Mouse (Mus musculus): ENCODE measurements at regions not wholly inside any gene's neighbourhood (a gene's known extent, or its start where the extent isn't known, plus 50 kb on each side); places are given as distances from the start of the nearest gene placed in this dataset.

- in situ Hi-C loops (cut with MboI, MseI), result no loop called here
Observed at GRCm38 (mm10) chr1:94582526-94582925, 530.2 kb upstream of the Pdcd1 start.

GRCm38 (mm10) chr1:94581650-94582405, 529.5 kb upstream of the Pdcd1 start:
- in situ Hi-C loops (cut with MboI, MseI), result no loop called here

DNA sequence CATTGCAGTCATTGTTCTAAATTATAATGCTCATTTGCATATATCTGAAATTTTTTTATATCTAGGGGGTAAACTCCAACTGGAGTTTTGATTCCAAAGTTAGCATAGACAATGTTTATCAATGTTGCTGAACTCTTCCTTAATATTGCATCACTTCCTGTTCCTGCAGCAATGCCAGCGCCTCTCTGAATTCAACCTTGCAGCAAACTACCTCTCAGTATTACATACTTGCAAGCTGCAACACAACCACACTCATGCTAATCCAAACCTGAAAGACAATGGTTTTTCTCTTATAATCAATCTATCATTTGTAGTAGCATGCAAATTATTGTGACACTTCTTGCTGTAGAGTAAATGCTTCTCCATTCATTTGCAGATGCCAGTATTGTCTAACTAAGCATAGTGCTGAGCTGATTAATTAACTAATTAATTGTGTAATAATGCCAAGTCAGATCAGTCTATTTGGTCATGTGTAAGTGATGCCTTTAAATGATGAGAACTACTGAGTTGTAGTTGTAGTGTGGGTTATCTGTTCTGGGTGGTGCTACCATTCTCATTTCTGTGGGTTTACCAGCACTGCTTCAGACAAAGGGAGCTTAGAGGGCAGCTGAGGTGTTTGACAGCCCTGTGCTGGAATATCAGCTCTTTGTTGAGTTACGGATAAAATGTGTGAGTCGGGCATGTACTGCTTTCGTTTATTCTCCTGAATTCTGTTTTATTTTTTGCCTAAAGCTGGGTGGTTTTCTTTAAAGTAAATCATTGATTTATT, 480.6 kb upstream of the Pdcd1 start:
- in situ Hi-C loops (cut with MboI, MseI), result no loop called here

GRCm38 (mm10) chr1:94504080-94504520, 451.7 kb upstream of the Pdcd1 start:
- in situ Hi-C loops (cut with MboI, MseI), result no loop called here

DNA sequence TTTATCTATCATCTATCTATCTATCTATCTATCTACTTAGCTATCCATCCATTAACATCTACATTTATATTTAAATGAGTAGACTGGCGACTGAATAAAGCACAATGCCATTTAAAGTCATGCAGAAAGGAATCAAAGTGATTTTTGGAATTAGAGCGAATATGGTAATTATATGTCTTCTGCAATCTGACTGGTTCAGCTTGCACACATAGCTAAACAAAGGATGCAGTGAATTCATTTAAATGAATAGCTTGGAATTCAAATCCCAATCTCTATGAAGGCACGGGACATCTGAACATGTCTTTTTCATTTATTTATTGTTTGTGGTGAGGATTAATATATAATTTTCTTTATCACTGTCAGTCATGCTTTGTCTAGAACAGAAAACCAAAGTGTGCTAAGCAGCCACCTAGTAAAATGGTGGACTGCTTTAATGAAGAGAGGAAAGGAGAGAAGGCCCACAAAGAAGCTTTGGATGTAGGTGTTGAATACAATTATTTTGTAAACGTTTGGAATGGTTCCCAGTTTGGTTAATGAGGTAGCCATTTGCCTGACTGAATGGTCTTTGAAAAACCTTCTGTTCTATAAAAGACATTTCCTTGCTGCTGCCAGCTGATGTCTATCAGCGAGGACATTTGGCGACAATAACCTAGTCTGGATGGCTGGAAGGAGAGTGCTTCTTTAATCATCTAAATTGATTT, 451.2 kb upstream of the Pdcd1 start:
- in situ Hi-C loops (cut with MboI, MseI), result no loop called here

DNA sequence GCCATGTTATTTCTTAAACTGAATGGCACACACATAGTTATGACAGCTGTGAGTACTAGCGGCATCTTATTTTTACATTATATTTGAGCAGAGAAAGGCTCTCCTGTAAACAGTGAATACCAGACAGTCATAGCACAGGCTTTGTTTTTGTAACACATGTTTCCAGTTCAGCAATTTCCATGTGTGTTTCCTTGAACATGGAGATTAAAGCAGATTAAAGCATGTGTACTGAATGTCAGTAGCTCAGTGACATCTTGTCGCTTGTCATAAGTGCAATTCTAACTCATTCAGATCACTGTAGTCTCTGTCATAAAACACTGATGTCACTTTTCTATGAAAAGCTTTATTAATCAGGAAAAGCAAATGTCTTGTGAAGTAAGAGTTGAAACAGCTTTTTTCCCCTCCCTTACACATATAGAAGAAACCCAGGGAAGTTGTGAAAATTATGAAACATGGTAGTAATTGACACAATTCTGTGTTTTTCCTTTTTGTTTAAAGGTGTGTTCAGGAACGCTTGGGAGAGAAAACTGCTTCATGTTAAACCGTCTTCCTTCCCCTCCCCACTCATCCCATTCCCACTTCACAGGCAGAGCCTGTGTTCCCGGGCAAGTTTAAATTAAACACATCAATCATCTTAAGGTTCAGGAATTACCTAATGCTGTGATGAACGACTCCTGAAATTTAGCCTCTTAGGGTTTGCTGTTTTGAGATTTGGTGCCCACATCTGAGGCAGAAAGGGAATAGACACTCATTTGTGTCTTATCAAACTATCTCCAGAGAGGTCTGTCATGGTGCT, 449.9 kb upstream of the Pdcd1 start:
- in situ Hi-C loops (cut with MboI, MseI), result no loop called here

DNA sequence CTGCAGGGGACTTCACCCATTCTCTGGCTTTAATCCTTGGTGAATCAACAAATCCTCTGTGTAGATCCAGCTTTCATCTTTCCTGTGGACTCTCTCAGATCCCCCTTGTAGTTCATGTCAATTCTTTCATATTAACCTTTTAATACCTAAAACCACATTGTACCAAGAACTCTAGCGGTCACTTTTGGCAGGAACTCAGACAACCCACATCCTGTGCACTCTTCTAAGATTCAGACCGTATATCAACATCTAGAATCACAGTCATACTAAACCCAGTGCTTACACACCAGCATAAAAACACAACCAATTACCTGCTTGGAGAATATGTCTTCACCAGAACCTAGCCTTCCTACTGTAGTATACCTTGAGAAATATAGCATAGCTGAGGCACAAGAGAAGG, 444.6 kb upstream of the Pdcd1 start:
- in situ Hi-C loops (cut with MboI, MseI), result loop anchor here (10.0 kb wide), 1 partner anchor 1088 kb away; no protein-coding TSS in a partner anchor

GRCm38 (mm10) chr1:94496341-94496740, 444.0 kb upstream of the Pdcd1 start:
- in situ Hi-C loops (cut with MboI, MseI), result loop anchor here (10.0 kb wide), 1 partner anchor 1088 kb away; no protein-coding TSS in a partner anchor

- in situ Hi-C loops (cut with MboI, MseI), result no loop called here
Observed at GRCm38 (mm10) chr1:94487062-94487461, 434.7 kb upstream of the Pdcd1 start.

- in situ Hi-C loops (cut with MboI, MseI), result loop anchor here (10.0 to 25.0 kb wide), 2 partner anchors 1205 to 1233 kb away; partner anchors contain the start of gene Sned1
Observed at GRCm38 (mm10) chr1:94469834-94470233, 417.5 kb upstream of the Pdcd1 start.

- in situ Hi-C loops (cut with MboI, MseI), result no loop called here
Observed at GRCm38 (mm10) chr1:94423731-94424130, 371.4 kb upstream of the Pdcd1 start.

DNA sequence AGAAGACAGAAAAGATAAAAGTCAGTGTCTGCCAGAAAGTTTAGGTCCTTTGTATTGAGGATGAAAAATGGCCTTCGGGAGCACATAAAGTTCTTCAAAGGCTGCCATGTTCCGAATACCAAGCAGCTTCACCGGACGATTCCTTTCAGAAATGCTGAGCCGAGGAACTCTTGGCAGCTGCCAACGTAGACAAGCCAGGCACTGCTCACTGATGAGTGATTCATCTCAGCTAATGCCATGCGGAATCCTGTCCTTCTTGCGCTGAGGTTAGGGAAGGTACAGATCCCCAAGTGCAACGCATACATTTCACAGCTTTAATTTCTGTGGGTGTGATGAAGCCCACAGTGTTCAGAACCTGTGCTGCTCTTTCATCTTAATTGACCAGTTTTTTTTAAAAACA, 360.7 kb upstream of the Pdcd1 start:
- in situ Hi-C loops (cut with MboI, MseI), result no loop called here

DNA sequence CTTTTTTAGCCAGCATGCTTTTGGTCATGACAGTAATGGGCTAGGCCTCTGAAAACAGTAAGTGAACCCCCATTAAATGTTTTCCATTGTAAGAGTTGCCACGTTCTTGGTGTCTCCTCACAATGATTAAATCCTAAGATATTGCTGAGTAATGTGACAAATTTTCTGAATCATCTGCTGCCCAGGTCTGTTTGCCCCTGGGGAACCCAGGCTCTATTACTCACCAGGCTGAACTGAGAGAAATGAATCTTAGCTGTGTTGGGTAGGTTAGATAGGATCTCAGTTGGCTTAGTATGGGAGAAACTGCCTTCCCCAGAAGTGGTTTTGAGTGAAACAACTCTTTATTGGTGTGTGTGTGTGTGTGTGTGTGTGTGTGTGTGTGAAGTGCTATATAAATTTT, 314.3 kb upstream of the Pdcd1 start:
- in situ Hi-C loops (cut with MboI, MseI), result no loop called here

DNA sequence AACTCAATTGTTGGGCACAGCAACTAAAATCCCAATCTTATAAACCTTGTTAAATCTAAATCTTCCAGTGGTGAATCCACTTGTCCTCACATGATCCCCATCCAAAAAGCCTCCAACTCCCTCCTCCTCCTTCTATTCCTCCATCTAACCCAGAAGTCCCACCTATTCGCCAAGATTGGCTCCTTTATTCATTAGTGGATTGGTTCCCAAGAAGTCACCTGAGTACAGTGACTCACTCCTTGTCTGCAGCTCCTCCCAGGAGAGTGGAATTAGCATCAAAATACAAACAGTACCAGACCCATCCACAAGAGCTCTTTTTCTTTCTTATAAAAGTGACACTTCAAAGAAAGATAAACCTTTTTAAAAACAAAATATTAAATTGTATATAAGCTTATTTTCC, 304.6 kb upstream of the Pdcd1 start:
- in situ Hi-C loops (cut with MboI, MseI), result loop anchor here (10.0 kb wide), 1 partner anchor 172 kb away; no protein-coding TSS in a partner anchor

DNA sequence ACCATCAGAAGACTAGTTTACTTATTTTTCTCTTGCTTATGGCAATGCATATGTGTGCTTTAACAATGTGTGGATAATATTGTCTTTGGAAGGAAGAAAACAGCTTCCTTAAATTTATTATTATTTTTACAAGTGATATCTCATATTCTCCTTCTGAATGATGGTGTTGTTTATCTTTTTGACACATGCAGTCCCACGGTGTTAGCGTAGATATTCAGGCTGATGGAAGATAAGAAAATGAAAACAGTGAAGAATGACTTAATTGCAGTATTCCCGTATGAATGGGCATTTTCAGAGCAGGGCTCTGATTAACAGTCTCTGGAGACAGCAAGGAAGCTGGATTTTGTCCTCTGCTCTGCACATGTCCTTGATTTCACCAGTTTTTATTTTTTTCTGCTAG, 303.5 kb upstream of the Pdcd1 start:
- in situ Hi-C loops (cut with MboI, MseI), result loop anchor here (10.0 kb wide), 1 partner anchor 171 kb away; no protein-coding TSS in a partner anchor

DNA sequence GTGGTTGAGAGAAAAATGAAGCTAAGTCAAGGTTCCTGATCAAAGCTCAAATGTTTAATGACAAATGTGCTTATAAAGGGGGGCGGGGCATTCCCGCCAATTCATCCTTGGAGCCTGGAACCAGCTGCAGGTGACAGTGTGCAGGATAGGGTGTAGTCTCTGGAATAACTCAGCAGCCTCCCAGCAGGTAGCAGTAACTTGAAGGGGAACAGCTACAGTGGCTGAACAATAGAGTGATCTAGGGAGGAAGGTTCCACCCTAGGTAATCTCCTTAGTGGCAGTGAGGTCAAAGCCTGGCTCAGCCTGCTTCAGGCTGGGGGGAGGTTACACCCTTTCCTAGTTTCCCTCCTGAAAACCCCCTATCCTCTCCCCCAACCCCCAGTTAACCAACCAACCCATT, 290.2 kb upstream of the Pdcd1 start:
- in situ Hi-C loops (cut with MboI, MseI), result no loop called here

DNA sequence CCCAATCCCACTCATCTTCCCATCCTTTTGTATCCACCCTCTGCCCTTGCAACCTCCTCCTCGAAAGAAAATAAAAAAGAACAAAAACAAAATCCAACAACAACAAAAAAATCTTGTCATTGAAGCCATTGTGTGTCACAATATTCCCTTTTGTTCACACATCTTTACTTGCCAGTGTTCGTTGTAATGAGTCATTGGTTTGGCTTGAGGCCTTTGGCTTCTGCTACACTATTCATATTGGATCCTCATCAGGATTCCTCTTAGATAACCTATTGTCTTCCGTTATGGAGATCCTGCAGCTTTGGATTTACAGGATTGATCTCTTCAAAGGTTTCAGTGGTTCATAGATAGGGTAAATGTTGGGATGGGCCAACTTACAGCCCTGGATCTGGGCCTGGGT, 288.9 kb upstream of the Pdcd1 start:
- in situ Hi-C loops (cut with MboI, MseI), result no loop called here

DNA sequence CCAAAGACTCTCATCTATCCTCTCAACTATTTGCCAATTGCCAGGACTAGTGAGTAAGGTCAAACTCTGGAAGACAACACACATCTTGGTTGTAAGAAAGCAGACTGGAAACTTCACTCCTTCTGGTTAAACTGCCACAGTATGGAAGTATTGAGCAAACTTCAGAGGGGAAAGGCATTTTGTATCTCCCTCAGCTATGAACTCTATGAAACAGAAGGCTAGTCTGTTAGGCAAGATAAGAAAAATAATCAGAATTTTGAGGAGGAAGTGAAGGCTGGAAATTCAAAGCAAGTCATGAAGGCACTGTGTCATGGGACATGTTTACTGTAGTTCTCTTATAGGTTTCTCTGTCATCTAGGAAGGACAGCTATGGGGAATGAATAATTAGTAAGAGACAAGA, 265.7 kb upstream of the Pdcd1 start:
- in situ Hi-C loops (cut with MboI, MseI), result no loop called here

DNA sequence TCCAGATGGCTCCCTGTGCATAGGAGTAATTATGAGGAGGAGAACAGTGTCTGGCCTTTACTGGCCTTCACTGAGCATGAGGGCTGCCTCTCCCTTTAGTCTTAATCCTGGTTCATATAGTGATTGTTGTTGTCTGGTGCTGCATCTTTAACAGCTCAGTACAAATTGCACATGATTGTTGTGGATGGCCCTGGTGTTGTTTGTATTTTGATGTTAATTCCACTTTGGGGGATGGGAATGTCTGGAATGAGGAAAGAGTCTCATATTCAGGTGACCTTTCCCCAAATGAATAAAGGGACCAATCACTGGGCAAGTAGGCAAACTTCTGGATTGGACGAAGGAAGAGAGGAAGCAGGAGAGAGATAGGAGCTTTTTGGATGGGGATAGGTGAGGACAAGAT, 246.0 kb upstream of the Pdcd1 start:
- in situ Hi-C loops (cut with MboI, MseI), result no loop called here

DNA sequence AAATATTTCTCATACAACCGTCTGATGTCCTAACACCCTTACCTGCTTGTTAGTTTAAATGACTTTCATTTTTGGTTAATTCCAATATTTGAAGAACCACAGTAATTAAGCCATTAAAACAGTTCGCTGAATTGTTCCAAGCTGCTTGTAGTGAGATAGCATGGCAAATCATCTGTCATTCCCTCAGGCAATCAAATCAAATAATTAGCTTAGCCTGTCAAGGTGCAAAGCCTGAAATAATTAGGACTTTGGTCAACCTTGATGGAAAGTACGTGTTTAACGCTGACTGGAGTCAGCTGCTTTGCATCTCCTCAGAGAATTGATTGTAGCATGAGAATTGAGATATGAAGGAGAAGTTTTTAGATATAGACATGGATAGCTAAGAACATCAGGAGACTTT, 220.2 kb upstream of the Pdcd1 start:
- in situ Hi-C loops (cut with MboI, MseI), result no loop called here

DNA sequence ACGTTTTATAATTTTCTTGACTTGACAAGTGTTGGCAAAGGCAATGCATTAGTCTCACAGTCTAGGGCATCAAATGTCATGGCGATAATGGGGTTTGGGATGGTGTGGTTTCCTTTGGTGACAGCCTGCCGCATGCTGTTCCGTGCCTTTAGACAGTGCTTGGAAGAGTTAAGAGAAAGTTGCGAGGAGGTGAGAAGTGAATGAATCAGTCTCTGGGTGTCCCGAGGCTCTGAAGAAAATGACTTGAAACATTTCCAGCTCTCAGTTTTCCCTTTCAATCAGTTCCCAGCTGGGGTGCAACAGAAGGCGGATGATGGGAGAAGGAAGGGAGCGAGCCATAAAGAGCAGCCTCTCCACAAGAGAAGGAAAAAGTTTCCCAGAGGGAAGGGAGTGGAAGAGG, 211.0 kb upstream of the Pdcd1 start:
- in situ Hi-C loops (cut with MboI, MseI), result no loop called here
